Mouse (Mus musculus): ENCODE measurements at regions not wholly inside any gene's neighbourhood (a gene's known extent, or its start where the extent isn't known, plus 50 kb on each side); places are given as distances from the start of the nearest gene placed in this dataset.

- no peak for TF ChIP-seq ZC3H11A (IDR thresholded peaks at IDR 0.05; ENCODE audit: borderline replicate concordance, low read depth, low read length)
- no peak for TF ChIP-seq ZNF384 (IDR thresholded peaks at IDR 0.05; ENCODE audit: low read depth, low read length)
- no peak for TF ChIP-seq HCFC1 (IDR thresholded peaks at IDR 0.05; ENCODE audit: borderline replicate concordance, insufficient read depth, low read length)
Observed at GRCm38 (mm10) chr1:138010910-138011477, 164.5 kb downstream of the Ptprc start.

Data from ES-E14 (cell line).